Mouse (Mus musculus): ENCODE measurements at regions not wholly inside any gene's neighbourhood (a gene's known extent, or its start where the extent isn't known, plus 50 kb on each side); places are given as distances from the start of the nearest gene placed in this dataset.

GRCm38 (mm10) chr12:92015373-92015772 is 166.4 kb upstream of the Sel1l start:
- intact Hi-C loops (cut with DNase I) = no loop called here

GRCm38 (mm10) chr12:92013979-92014378 is 165.0 kb upstream of the Sel1l start:
- intact Hi-C loops (cut with DNase I) = loop anchor here (5.0 kb wide), 2 partner anchors 173 to 288 kb away; no protein-coding TSS in a partner anchor
- no peak for DNase-seq (ENCODE audit: low spot score in 2 of 2)

More at GRCm38 (mm10) chr12:92015373-92015772, 166.4 kb upstream of the Sel1l start:
- no peak for DNase-seq (ENCODE audit: low spot score in 2 of 2)

GRCm38 (mm10) chr12:92013244-92013643 is 164.3 kb upstream of the Sel1l start:
- intact Hi-C loops (cut with DNase I) = loop anchor here (5.0 kb wide), 2 partner anchors 174 to 289 kb away; no protein-coding TSS in a partner anchor
- peak; percentile 55 to 65 for DNase-seq (ENCODE audit: low spot score in 2 of 2)

- no peak for DNase-seq (ENCODE audit: low spot score in 2 of 2)
- intact Hi-C loops (cut with DNase I) = no loop called here
Observed at GRCm38 (mm10) chr12:92004391-92005094, 155.6 kb upstream of the Sel1l start.

- intact Hi-C loops (cut with DNase I) = no loop called here
- no peak for DNase-seq (ENCODE audit: low spot score in 2 of 2)
Observed at GRCm38 (mm10) chr12:91999031-91999430, 150.1 kb upstream of the Sel1l start.

- no peak for DNase-seq (ENCODE audit: low spot score in 2 of 2)
- intact Hi-C loops (cut with DNase I) = no loop called here
Observed at GRCm38 (mm10) chr12:91997404-91997803, 148.4 kb upstream of the Sel1l start.

GRCm38 (mm10) chr12:91995545-91995944 is 146.6 kb upstream of the Sel1l start:
- intact Hi-C loops (cut with DNase I) = no loop called here
- no peak for DNase-seq (ENCODE audit: low spot score in 2 of 2)

- no peak for DNase-seq (ENCODE audit: low spot score in 2 of 2)
- intact Hi-C loops (cut with DNase I) = no loop called here
Observed at GRCm38 (mm10) chr12:91986448-91986847, 137.5 kb upstream of the Sel1l start.

GRCm38 (mm10) chr12:91980321-91980720 is 131.4 kb upstream of the Sel1l start:
- intact Hi-C loops (cut with DNase I) = no loop called here
- DNase-seq (ENCODE audit: low spot score in 2 of 2) = no peak

GRCm38 (mm10) chr12:91971045-91971444 is 122.1 kb upstream of the Sel1l start:
- no peak for DNase-seq (ENCODE audit: low spot score in 2 of 2)
- intact Hi-C loops (cut with DNase I) = no loop called here

GRCm38 (mm10) chr12:91965937-91966336 is 117.0 kb upstream of the Sel1l start:
- DNase-seq (ENCODE audit: low spot score in 2 of 2) = no peak
- intact Hi-C loops (cut with DNase I) = no loop called here

- no peak for DNase-seq (ENCODE audit: low spot score in 2 of 2)
- intact Hi-C loops (cut with DNase I) = no loop called here
Observed at GRCm38 (mm10) chr12:91963239-91963638, 114.3 kb upstream of the Sel1l start.

- no peak for DNase-seq (ENCODE audit: low spot score in 2 of 2)
Observed at GRCm38 (mm10) chr12:91958086-91958485, 109.1 kb upstream of the Sel1l start.

GRCm38 (mm10) chr12:91956411-91956810 is 107.5 kb upstream of the Sel1l start:
- intact Hi-C loops (cut with DNase I) = no loop called here
- no peak for DNase-seq (ENCODE audit: low spot score in 2 of 2)

More at GRCm38 (mm10) chr12:91958086-91958485, 109.1 kb upstream of the Sel1l start:
- intact Hi-C loops (cut with DNase I) = no loop called here

- DNase-seq (ENCODE audit: low spot score in 2 of 2) = no peak
- intact Hi-C loops (cut with DNase I) = no loop called here
Observed at GRCm38 (mm10) chr12:91948602-91949167, 99.7 kb upstream of the Sel1l start.

- intact Hi-C loops (cut with DNase I) = no loop called here
- DNase-seq (ENCODE audit: low spot score in 2 of 2) = no peak
Observed at GRCm38 (mm10) chr12:91947998-91948397, 99.0 kb upstream of the Sel1l start.

GRCm38 (mm10) chr12:91946541-91946940 is 97.6 kb upstream of the Sel1l start:
- intact Hi-C loops (cut with DNase I) = no loop called here
- no peak for DNase-seq (ENCODE audit: low spot score in 2 of 2)

- DNase-seq (ENCODE audit: low spot score in 2 of 2) = peak; percentile 12 to 32
- intact Hi-C loops (cut with DNase I) = no loop called here
Observed at GRCm38 (mm10) chr12:91932490-91933361, 83.8 kb upstream of the Sel1l start.

GRCm38 (mm10) chr12:91931586-91931985 is 82.6 kb upstream of the Sel1l start:
- intact Hi-C loops (cut with DNase I) = no loop called here

GRCm38 (mm10) chr12:91929386-91930054 is 80.6 kb upstream of the Sel1l start:
- intact Hi-C loops (cut with DNase I) = no loop called here
- DNase-seq (ENCODE audit: low spot score in 2 of 2) = peak in 1 of 2 experiments; percentile 45

More at GRCm38 (mm10) chr12:91931586-91931985, 82.6 kb upstream of the Sel1l start:
- DNase-seq (ENCODE audit: low spot score in 2 of 2) = no peak

Data from left cerebral cortex, postnatal 25 days (tissue).